Mouse (Mus musculus) forebrain, embryonic 11.5 days (tissue): ENCODE measurements around the gene Raver1. TPM values are rescaled to one million over a fixed set of nuclear protein-coding genes. Genes with fewer than 3 reads are reported as not detected.

Experiments
- ATAC-seq: fragments of 200-750 bp; cut with Nextera tagmentation; replicated peaks from 2 replicates; pipeline ENCODE4 v1.8.0; 2017; ENCODE audit warnings: moderate TSS enrichment; ENCODE audit not compliant: low FRiP score
- DNase-seq: peaks from one replicate; pipeline ENCODE4 v3.0.0-alpha.2; 2017; ENCODE audit warnings: low spot score
- H3K27ac ChIP-seq: fragments of 300-500 bp; sonication (generic); 2 replicates; pipeline ENCODE4 v1.5.1; 2014; ENCODE audit warnings: low read depth, low read length
- H3K27me3 ChIP-seq: fragments of 300-500 bp; sonication (generic); 2 replicates; pipeline ENCODE4 v1.6.1; 2014; ENCODE audit warnings: mild to moderate bottlenecking, low read length, mixed read lengths; ENCODE audit not compliant: control insufficient read depth, insufficient read depth
- H3K36me3 ChIP-seq: fragments of 300-500 bp; sonication (generic); 2 replicates; pipeline ENCODE4 v1.6.1; 2014; ENCODE audit warnings: mild to moderate bottlenecking, low read length, moderate library complexity, mixed read lengths; ENCODE audit not compliant: control insufficient read depth, insufficient read depth
- H3K4me1 ChIP-seq: fragments of 300-500 bp; sonication (generic); replicated peaks from 2 replicates; pipeline ENCODE4 v1.6.1; 2014; ENCODE audit warnings: low read length, mixed read lengths; ENCODE audit not compliant: control insufficient read depth, insufficient read depth
- H3K4me2 ChIP-seq: fragments of 300-500 bp; sonication (generic); 2 replicates; pipeline ENCODE4 v1.6.1; 2014; ENCODE audit warnings: low read depth, mild to moderate bottlenecking, low read length, moderate library complexity, mixed read lengths; ENCODE audit not compliant: severe bottlenecking
- H3K4me3 ChIP-seq: fragments of 300-500 bp; sonication (generic); 2 replicates; pipeline ENCODE4 v1.5.1; 2014; ENCODE audit warnings: low read depth, low read length
- H3K9ac ChIP-seq: fragments of 300-500 bp; sonication (generic); 2 replicates; pipeline ENCODE4 v1.6.1; 2014; ENCODE audit warnings: low read length
- H3K9me3 ChIP-seq: fragments of 300-500 bp; sonication (generic); 2 replicates; pipeline ENCODE4 v1.6.1; 2016; ENCODE audit warnings: low read length, mixed read lengths; ENCODE audit not compliant: control insufficient read depth
- WGBS: fragments of 180-500 bp; shearing (Covaris S2); extraction: QIAGEN DNeasy Blood & Tissue Kit; methylation state at CpG from one replicate; pipeline ENCODE4 v1.1.7; 2014; 5-methylcytosine and 5-hydroxymethylcytosine counted together
- polyA plus RNA-seq: library from polyadenylated mRNA; unstranded; fragments of >200 nt; fragmentation: Nextera tagmentation; extraction: Ambion mirVana; gene quantifications from 2 replicates; pipeline ENCODE4 v1.2.1, GENCODE M21; 2014

Raver1 gene
- polyA plus RNA-seq, 1 experiment from 2014 or later: 124 TPM

GRCm38 (mm10) chr9:21031896-21032351, 59.9 kb downstream of the Raver1 start, which contains the start of gene Icam5:
Gene Icam5 (plus strand): TSS chr9:21032073.
- ATAC-seq: no peak
- Histone ChIP-seq H3K4me2 (peak within 1 kb of the TSS; percentile 85), H3K36me3 (no peaks in the 10 kb centered on the region), H3K4me1 (peaks cover 24% of the 10 kb centered on the region), H3K9me3 (no peaks in the 10 kb centered on the region), H3K27me3 (peaks cover 82% of the 10 kb centered on the region), H3K4me3 (peak within 1 kb of the TSS; percentile 38), H3K27ac (no peak within 1 kb of the TSS), H3K9ac (peak within 1 kb of the TSS; percentile 12; the same call in 1 of the 2 replicates)
- WGBS: under 1% methylated on average over 35 of the region's 35 CpGs
- DNase-seq: peak; percentile 59

DNA sequence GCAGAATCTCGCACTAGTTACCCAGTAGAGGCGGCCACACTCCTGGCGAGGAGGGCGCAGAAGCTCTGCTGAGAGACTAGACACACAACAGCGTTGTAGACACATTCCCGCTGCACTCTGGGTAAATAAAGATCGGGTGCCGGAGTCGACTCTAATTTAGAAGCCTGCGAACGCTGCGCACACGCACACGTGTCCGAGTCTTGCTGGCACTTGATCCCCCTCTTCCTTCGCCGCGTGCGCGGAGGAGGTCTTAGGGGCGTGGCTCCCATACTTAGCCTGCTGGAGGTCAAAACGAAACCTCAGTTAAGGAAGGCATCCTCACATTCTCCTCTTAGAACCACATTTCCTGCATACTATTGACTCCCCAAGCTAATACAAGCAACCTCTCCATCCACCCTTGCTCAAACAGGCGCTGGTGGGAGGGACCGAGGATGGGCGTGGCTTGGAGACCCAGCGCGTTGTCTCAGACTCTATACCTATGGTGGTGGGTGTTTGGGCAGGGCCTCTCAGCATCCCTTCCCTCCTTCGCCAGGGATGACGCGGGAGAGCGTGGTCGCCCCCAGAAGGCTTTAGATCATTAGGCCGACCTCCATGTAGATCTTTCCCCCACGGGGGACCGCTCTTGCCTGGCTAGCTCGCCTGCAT, 60.4 kb downstream of the Raver1 start:
- Histone ChIP-seq H3K9ac (0 out of 2 replicates have a peak overlapping the region, but pooled peaks have one; percentile 12), H3K4me2 (peak overlapping the region; percentile 85), H3K4me1 (peaks cover 24% of the 10 kb centered on the region), H3K27me3 (peaks cover 76% of the 10 kb centered on the region), H3K9me3 (no peaks in the 10 kb centered on the region), H3K36me3 (no peaks in the 10 kb centered on the region), H3K27ac (no peak overlapping the region), H3K4me3 (peak overlapping the region; percentile 38)
- ATAC-seq (peak; percentile 64), DNase-seq (no peak)
- WGBS: under 1% methylated on average over 36 of the region's 36 CpGs

DNA sequence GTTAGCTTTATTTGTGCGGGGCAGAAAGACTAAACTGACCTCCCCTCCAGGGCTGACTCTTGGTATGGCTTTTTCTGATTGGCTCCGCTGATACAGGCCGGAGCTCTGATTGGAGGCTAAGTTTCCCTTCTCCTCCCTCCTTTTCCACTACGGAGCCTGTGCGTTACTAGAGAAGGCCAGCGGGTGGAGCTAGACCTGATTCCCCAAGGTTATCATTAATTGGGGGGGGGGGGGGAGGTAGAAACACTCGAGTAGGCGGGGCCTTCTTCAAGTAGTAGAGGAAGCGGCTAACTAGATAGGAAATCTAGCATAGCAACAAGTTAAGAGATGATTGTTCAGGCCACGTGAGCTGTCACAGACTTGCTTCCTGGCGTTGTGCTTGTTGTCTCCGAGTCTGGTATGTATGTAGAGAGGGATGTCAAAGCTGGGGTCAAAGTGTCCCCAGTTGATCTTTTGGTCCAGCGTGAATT, 61.0 kb downstream of the Raver1 start:
- H3K4me3 ChIP-seq: peak overlapping the region; percentile 38
- H3K27me3 ChIP-seq: peaks cover 71% of the 10 kb centered on the region
- peak overlapping the region; percentile 85 for H3K4me2 ChIP-seq
- H3K36me3 ChIP-seq: no peaks in the 10 kb centered on the region
- H3K9ac ChIP-seq: no peak overlapping the region
- no peaks in the 10 kb centered on the region for H3K9me3 ChIP-seq
- H3K4me1 ChIP-seq: peaks cover 24% of the 10 kb centered on the region
- DNase-seq: peak; percentile 85
- under 1% methylated on average over 13 of the region's 13 CpGs for WGBS
- ATAC-seq: peak; percentile 45
- H3K27ac ChIP-seq: no peak overlapping the region

DNA sequence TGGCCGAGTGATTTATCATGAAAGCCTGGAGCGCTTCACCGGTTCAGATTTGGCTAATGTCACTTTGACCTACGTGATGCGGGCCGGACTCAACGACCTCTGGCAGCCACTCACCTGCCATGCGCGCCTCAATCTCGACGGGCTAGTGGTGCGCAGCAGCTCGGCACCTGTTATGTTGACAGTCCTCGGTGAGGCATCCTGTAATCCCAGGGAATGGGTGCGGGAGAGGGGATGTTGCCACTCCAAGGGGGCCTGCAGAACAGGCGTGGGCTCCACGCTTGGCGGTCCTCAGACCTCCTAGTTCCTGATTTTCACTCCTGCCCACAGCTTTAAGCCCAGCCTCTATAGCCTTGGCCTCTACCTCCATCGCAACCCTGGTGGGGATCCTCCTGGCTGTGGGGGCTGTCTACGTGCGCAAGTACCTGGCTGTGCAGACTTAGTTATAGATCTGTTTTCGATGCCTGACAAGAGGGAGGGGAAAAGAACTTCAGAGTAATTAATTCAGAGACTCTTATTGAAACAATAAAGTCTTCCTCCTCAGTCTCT, 61.7 kb downstream of the Raver1 start:
- H3K36me3 ChIP-seq: no peaks in the 10 kb centered on the region
- ATAC-seq (no peak), DNase-seq (no peak)
- WGBS: 25% methylated on average over 22 of the region's 22 CpGs
- H3K27ac ChIP-seq: no peak overlapping the region
- no peak overlapping the region for H3K4me2 ChIP-seq
- no peak overlapping the region for H3K4me3 ChIP-seq
- H3K9me3 ChIP-seq: no peaks in the 10 kb centered on the region
- no peak overlapping the region for H3K9ac ChIP-seq
- H3K27me3 ChIP-seq: peaks cover 64% of the 10 kb centered on the region
- H3K4me1 ChIP-seq: peaks cover 24% of the 10 kb centered on the region

DNA sequence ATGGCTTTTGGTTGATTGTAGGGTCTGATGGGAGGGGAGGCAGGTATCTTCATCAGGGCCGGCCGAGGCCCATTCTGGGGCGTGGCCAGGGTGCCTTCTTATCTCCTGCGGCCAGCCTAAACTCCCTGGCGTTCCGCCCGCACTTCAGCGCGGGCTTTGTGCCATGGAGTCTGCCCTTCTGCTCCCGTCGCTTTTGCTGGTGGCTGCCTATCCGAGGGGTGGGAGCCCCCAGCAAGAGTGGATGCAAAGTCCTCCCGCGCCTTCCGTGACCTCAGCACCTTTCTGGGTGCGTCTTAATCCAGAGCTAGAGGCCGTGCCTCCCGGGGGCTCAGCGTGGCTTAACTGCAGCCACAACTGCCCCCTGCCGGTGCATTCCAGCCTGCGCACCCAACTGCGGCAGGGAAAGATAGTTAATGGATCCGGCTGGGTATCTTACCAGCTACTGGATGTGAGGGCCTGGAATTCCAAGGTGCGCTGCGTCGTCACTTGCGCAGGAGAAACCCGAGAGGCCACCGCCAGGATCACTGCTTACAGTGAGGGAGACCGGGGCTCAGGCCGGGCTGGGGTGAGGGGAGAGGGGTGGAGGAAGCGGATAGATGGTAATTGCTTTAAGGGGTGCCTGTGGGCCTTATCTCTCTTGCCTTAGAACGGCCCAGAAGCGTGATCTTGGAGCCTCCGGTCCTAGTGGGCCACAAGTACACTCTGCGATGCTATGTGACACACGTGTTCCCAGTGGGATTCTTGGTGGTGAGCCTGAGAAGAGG, 62.3 kb downstream of the Raver1 start, which contains the start of gene Icam4:
Gene Icam4, plus strand, starts transcription at position 83 of the 764 bp plus-strand sequence.
- 2% methylated on average over 37 of the region's 37 CpGs for WGBS
- H3K4me3 ChIP-seq: peak within 1 kb of the TSS; percentile 25
- DNase-seq (peak; percentile 88), ATAC-seq (0 out of 2 replicates have a peak, but pooled peaks have one; percentile 17)
- H3K9ac ChIP-seq: peak within 1 kb of the TSS; percentile 51; the same call in 1 of the 2 replicates
- no peaks in the 10 kb centered on the region for H3K9me3 ChIP-seq
- no peak within 1 kb of the TSS for H3K27ac ChIP-seq
- no peaks in the 10 kb centered on the region for H3K36me3 ChIP-seq
- H3K4me2 ChIP-seq: peak within 1 kb of the TSS; percentile 51
- H3K27me3 ChIP-seq: peaks cover 57% of the 10 kb centered on the region
- peaks cover 22% of the 10 kb centered on the region for H3K4me1 ChIP-seq

DNA sequence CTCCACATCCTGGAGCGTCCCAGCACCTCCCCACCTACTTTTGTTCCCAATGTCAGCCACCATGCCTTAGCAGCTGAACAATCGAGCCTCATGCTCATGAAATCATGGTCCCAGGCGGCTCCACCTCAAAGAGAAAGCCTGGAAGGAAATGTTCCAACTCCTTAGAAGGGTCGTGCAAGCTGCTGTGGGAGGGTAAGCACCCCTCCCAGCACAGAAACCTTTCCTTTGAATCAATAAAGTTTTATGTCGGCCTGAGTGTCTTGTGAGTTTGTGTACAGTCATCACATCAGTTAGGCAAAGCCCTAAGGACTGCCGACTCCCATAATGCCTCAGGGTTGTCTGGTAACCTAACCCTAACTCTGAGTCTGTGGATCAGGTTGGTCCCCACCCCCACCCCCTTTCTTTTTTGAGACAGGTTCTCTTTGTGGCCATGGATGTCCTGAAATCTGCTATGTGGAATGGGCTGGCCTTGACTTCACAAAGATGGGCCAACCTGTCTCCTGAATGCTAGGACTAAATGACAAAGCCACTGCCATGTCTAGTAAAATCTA, 63.2 kb downstream of the Raver1 start:
- H3K4me1 ChIP-seq: peaks cover 22% of the 10 kb centered on the region
- H3K9ac ChIP-seq: no peak overlapping the region
- no peaks in the 10 kb centered on the region for H3K9me3 ChIP-seq
- no peak overlapping the region; the same call in 1 of the 2 replicates for H3K4me2 ChIP-seq
- DNase-seq (no peak), ATAC-seq (no peak)
- WGBS: 62% methylated on average over 6 of the region's 6 CpGs
- no peak overlapping the region for H3K27ac ChIP-seq
- H3K27me3 ChIP-seq: peaks cover 50% of the 10 kb centered on the region
- no peak overlapping the region for H3K4me3 ChIP-seq
- no peaks in the 10 kb centered on the region for H3K36me3 ChIP-seq

DNA sequence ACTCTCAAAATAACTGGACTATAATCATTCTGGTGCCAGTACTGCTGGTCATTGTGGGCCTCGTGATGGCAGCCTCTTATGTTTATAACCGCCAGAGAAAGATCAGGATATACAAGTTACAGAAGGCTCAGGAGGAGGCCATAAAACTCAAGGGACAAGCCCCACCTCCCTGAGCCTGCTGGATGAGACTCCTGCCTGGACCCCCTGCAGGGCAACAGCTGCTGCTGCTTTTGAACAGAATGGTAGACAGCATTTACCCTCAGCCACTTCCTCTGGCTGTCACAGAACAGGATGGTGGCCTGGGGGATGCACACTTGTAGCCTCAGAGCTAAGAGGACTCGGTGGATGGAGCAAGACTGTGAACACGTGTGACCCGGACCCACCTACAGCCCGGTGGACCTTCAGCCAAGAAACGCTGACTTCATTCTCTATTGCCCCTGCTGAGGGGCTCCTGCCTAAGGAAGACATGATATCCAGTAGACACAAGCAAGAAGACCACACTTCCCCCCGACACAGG, 64.0 kb downstream of the Raver1 start:
- no peak for DNase-seq
- no peaks in the 10 kb centered on the region for H3K9me3 ChIP-seq

DNA sequence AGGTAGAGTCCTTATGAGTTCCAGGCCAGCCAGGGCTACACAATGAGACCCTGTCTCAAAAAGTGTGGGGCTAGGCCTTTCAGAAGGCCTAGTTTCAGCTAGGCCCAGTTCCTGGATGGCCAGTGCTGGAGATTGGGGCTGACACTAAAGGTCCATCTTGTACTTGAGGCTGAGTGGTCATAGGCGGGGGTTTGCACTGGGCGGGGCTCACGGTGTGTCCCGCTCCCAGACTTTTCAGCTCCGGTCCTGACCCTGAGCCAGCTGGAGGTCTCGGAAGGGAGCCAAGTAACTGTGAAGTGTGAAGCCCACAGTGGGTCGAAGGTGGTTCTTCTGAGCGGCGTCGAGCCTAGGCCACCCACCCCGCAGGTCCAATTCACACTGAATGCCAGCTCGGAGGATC, 65.0 kb downstream of the Raver1 start:
- Histone ChIP-seq H3K27me3 (peaks cover 32% of the 10 kb centered on the region), H3K36me3 (no peaks in the 10 kb centered on the region), H3K4me2 (no peak overlapping the region), H3K9me3 (no peaks in the 10 kb centered on the region), H3K27ac (no peak overlapping the region), H3K9ac (no peak overlapping the region), H3K4me3 (no peak overlapping the region), H3K4me1 (peaks cover 8% of the 10 kb centered on the region)
- no peak for DNase-seq
- 87% methylated on average over 12 of the region's 12 CpGs for WGBS
- ATAC-seq: no peak

More for the DNA sequence above, 64.0 kb downstream of the Raver1 start:
- Histone ChIP-seq H3K4me1 (peaks cover 15% of the 10 kb centered on the region), H3K4me2 (no peak overlapping the region), H3K9ac (no peak overlapping the region), H3K27me3 (peaks cover 42% of the 10 kb centered on the region), H3K36me3 (no peaks in the 10 kb centered on the region), H3K4me3 (no peak overlapping the region), H3K27ac (no peak overlapping the region)
- no peak for ATAC-seq
- WGBS: 59% methylated on average over 8 of the region's 8 CpGs
